Mouse (Mus musculus) hindbrain, embryonic 12.5 days (tissue): ENCODE measurements at regions not wholly inside any gene's neighbourhood (a gene's known extent, or its start where the extent isn't known, plus 50 kb on each side); places are given as distances from the start of the nearest gene placed in this dataset.
A peak's percentile ranks its signal among the peaks of the same experiment; 100 is the strongest.

ENCODE experiments used
- ATAC-seq: fragments of 200-750 bp; cut with Nextera tagmentation; 2 replicates; pipeline ENCODE4 v1.8.0; 2017; ENCODE audit warnings: moderate TSS enrichment; ENCODE audit not compliant: low FRiP score
- H3K27ac ChIP-seq: fragments of 300-500 bp; sonication (generic); 2 replicates; pipeline ENCODE4 v1.5.1; 2016; ENCODE audit warnings: mild to moderate bottlenecking
- H3K27me3 ChIP-seq: fragments of 300-500 bp; sonication (generic); 2 replicates; pipeline ENCODE4 v1.6.1; 2016; ENCODE audit warnings: mild to moderate bottlenecking
- H3K36me3 ChIP-seq: fragments of 300-500 bp; sonication (generic); 2 replicates; pipeline ENCODE4 v1.6.1; 2016; ENCODE audit warnings: mild to moderate bottlenecking
- H3K4me1 ChIP-seq: fragments of 300-500 bp; sonication (generic); 2 replicates; pipeline ENCODE4 v1.6.1; 2016
- H3K4me2 ChIP-seq: fragments of 300-500 bp; sonication (generic); replicated peaks from 2 replicates; pipeline ENCODE4 v1.6.1; 2016; ENCODE audit warnings: mild to moderate bottlenecking
- H3K4me3 ChIP-seq: fragments of 300-500 bp; sonication (generic); 2 replicates; pipeline ENCODE4 v1.5.1; 2016; ENCODE audit warnings: mild to moderate bottlenecking
- H3K9ac ChIP-seq: fragments of 300-500 bp; sonication (generic); 2 replicates; pipeline ENCODE4 v1.6.1; 2016; ENCODE audit warnings: mild to moderate bottlenecking, moderate library complexity
- H3K9me3 ChIP-seq: fragments of 300-500 bp; sonication (generic); replicated peaks from 2 replicates; pipeline ENCODE4 v1.6.1; 2016; ENCODE audit warnings: mild to moderate bottlenecking
- WGBS: fragments of 180-500 bp; shearing (Covaris S2); methylation state at CpG from one replicate; pipeline ENCODE4 v1.1.7; 2016; 5-methylcytosine and 5-hydroxymethylcytosine counted together

DNA sequence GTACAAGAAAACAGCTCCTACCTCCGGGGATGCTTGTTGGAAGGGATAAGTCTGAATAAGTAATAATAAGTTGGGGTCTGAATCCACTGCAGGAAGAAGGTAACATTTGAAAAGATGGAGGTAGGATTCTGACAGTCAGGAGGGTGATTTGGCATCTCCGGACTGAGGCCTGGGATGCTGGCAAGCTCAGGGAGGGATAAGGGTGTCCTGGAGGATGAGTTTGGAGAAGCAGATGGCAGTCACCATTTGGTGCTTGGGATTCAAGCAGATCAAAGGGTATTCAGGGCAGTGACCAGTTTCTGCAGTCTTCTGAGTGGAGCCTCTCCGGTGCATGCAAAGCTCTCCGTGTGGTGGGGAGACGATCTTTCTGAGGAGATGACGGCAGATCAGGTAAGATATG, 62.9 kb upstream of the Gm2310 start:
- no peaks in the 10 kb centered on the region for H3K4me1 ChIP-seq
- WGBS = 66% methylated on average over 6 of the region's 6 CpGs
- no peaks in the 10 kb centered on the region for H3K36me3 ChIP-seq
- ATAC-seq = no peak
- no peak overlapping the region for H3K9ac ChIP-seq
- no peak overlapping the region for H3K27ac ChIP-seq
- H3K9me3 ChIP-seq = no peaks in the 10 kb centered on the region
- no peaks in the 10 kb centered on the region for H3K27me3 ChIP-seq
- no peak overlapping the region for H3K4me3 ChIP-seq
- H3K4me2 ChIP-seq = no peak overlapping the region

DNA sequence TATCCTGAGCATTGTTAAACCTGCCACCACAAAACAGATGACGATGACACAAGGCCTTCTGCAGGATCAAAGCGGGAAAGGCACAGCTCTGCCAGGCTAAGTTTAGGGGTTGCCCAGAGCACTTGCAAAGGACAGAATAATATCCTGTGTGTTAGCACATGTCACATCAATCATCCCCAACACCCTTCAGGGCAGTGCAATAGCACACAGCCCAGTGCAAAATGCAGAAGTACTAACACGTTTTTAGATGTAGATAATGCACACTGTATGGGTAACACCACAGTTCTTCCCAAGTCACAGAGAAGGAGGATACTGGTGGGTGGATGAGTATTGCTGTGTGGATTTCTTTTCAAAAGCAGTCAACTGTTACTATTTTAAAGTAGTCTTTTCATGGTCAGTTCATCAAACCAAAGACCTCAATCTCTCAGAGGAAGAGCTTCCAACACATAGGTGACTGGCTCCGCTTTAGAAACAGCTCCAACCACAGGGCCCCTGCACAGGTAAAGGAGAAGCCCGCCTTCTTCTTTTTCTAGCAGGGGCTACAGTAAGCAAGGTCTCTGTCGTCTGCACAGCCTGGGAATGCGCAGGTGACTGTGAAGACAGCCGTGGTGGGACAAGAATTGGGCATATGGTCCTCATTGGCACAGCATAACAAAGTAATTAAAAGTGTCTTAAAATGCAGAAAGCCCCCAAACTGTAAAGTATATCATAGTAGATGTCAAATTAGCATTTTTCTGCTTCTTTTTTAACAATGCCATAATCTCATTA, 61.6 kb upstream of the Gm2310 start:
- H3K4me1 ChIP-seq = no peaks in the 10 kb centered on the region
- no peak overlapping the region for H3K27ac ChIP-seq
- no peaks in the 10 kb centered on the region for H3K27me3 ChIP-seq
- no peak overlapping the region for H3K4me3 ChIP-seq
- no peak overlapping the region for H3K4me2 ChIP-seq
- no peaks in the 10 kb centered on the region for H3K36me3 ChIP-seq
- 67% methylated on average over 8 of the region's 8 CpGs for WGBS
- no peak for ATAC-seq
- H3K9me3 ChIP-seq = no peaks in the 10 kb centered on the region
- H3K9ac ChIP-seq = no peak overlapping the region

DNA sequence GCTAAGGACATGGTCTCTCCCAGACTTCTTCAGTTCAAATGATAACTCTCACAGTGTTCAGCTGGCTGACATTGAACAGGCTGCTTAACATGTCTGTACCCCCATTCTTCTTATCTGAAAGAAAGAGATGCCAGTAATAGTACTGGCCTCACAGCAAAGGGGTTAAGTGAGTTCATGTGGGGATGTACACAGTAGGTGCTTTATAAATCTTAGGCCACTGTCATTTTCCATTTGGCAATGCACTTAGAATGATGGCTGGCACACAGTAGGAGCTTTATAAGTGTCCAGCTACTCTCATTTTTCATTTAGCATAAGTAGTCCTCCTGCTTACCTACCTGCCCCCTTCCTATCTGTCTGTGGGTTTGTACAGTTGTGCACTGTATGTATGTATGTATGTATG, 60.3 kb upstream of the Gm2310 start:
- no peak for ATAC-seq
- Histone ChIP-seq H3K4me3 (no peak overlapping the region), H3K36me3 (no peaks in the 10 kb centered on the region)

DNA sequence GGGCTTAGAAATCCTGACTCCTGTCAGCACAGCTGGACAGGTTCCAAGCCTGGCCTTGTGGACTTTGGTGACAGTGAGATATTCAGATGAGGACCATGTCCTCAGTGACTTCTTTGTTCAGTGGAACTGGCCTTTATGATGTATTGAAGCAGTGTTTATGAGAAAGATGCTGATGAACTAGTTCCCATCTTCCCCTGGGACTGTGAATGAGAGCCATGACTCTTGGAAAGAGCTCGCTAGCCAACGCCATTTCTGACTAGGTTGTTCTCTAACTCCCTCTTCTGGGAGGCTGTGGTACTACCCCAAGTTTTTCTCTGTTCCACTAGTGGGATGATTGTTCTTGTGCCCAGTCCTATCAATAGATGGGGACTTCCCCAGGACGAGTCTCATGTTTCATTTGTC, 57.7 kb upstream of the Gm2310 start:
- no peaks in the 10 kb centered on the region for H3K27me3 ChIP-seq
- H3K4me3 ChIP-seq = no peak overlapping the region
- H3K9ac ChIP-seq = no peak overlapping the region
- H3K27ac ChIP-seq = no peak overlapping the region
- WGBS = 5% methylated on average over 3 of the region's 3 CpGs
- no peak for ATAC-seq
- H3K4me1 ChIP-seq = no peaks in the 10 kb centered on the region
- no peaks in the 10 kb centered on the region for H3K9me3 ChIP-seq
- H3K36me3 ChIP-seq = no peaks in the 10 kb centered on the region
- no peak overlapping the region for H3K4me2 ChIP-seq

More for the DNA sequence above, 60.3 kb upstream of the Gm2310 start:
- H3K4me1 ChIP-seq = no peaks in the 10 kb centered on the region
- H3K9ac ChIP-seq = no peak overlapping the region
- H3K27me3 ChIP-seq = no peaks in the 10 kb centered on the region
- no peak overlapping the region for H3K27ac ChIP-seq
- no peaks in the 10 kb centered on the region for H3K9me3 ChIP-seq
- no peak overlapping the region for H3K4me2 ChIP-seq

DNA sequence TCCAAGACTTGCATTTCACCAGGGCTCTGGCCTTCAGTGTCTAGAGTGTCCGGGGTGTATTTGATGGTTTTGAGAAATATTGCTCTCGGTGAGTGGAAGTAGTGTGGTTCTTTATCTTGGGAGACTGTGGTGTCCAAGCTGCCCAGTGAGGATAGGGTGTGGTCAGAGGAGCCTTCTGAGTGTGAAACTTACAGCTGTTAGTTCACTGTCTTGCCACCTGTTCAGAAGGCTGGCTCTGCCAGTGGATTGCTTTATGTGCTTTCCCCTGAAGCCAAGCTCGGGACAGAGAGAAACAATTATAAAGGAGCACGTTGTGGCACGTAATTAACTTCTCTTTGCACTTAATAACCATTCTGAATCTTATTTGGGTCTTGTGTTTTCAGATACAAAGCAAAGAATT, 57.2 kb upstream of the Gm2310 start:
- Histone ChIP-seq H3K9me3 (no peaks in the 10 kb centered on the region), H3K27ac (no peak overlapping the region), H3K36me3 (no peaks in the 10 kb centered on the region), H3K4me2 (no peak overlapping the region), H3K9ac (no peak overlapping the region), H3K4me3 (no peak overlapping the region), H3K27me3 (0 out of 2 replicates have a peak, but pooled peaks cover 4% of the 10 kb centered on the region), H3K4me1 (no peaks in the 10 kb centered on the region)
- ATAC-seq = no peak
- WGBS = 78% methylated on average over 5 of the region's 5 CpGs

DNA sequence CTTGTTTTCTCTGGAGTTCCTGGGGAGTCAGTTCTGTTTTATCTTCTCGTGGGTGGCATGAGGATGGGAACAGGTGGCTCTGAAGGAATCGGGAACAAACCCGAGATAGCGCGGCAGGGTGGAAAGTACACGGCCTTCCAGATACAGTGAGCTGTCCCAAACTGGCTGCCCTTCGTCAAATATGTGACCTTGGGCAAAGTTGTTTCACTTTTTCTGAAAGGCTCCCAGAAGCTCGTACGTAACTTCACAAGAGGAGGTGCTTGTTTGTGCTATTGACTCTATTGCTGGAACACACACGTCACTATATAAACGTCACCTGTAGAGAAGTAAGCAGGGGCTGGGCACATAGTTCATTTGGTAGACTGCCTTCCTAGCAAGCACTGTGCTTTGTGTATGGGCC, 49.9 kb upstream of the Gm2310 start:
- Histone ChIP-seq H3K27ac (no peak overlapping the region), H3K9me3 (no peaks in the 10 kb centered on the region), H3K36me3 (no peaks in the 10 kb centered on the region), H3K9ac (peak overlapping the region; percentile 48), H3K4me2 (peak overlapping the region; percentile 95), H3K4me3 (peak overlapping the region; percentile 50), H3K27me3 (peaks cover 25% of the 10 kb centered on the region), H3K4me1 (peaks cover 10% of the 10 kb centered on the region; the same call in 1 of the 2 replicates)
- WGBS = 5% methylated on average over 11 of the region's 11 CpGs
- peak; percentile 39; the same call in 1 of the 2 replicates for ATAC-seq
